Mouse (Mus musculus) lung, adult 2 months (tissue): ENCODE measurements at regions not wholly inside any gene's neighbourhood (a gene's known extent, or its start where the extent isn't known, plus 50 kb on each side); places are given as distances from the start of the nearest gene placed in this dataset.

Experiments used
- CTCF ChIP-seq: fragments of 200-500 bp; IDR thresholded peaks from 2 replicates; pipeline ENCODE4 v1.5.1; 2011; ENCODE audit warnings: mild to moderate bottlenecking, low read length, control low read depth; ENCODE audit not compliant: insufficient read depth
- POLR2A ChIP-seq: fragments of 200-500 bp; IDR thresholded peaks from 2 replicates; pipeline ENCODE4 v1.6.1; 2011; ENCODE audit warnings: low read depth, mild to moderate bottlenecking, control low read depth, low read length, borderline replicate concordance; ENCODE audit errors: extremely low read depth

DNA sequence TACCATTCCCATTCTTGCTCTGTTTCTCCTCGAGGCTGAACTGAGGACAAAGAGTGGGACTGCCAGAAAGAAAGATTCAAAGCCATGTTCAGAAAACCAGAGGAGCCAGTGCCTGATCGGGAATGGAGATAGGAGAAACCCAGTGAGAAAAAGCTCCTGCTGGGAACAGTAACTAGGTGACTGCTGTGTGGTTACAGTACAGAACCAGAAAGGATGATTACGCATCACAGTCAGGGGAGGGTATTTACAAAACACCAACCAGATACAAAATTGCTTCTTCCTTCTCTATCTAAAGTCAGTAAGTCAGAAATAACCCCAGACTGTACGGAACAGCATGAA is 227.1 kb upstream of the Acvr2a start:
- TF ChIP-seq CTCF (no peak), POLR2A (no peak)
